Mouse (Mus musculus) lung, embryonic 14.5 days (tissue): ENCODE measurements around the gene Mfap1b. TPM values are rescaled to one million over a fixed set of nuclear protein-coding genes. Genes with fewer than 3 reads are reported as not detected.

Experiments used
- ATAC-seq: fragments of 200-750 bp; cut with Nextera tagmentation; 2 replicates; pipeline ENCODE4 v1.8.0; 2017; ENCODE audit warnings: mild to moderate bottlenecking, moderate TSS enrichment, moderate library complexity; ENCODE audit not compliant: insufficient read depth
- DNase-seq: peaks from one replicate; pipeline ENCODE4 v3.0.0-alpha.2; 2015
- H3K27ac ChIP-seq: fragments of 300-500 bp; sonication (generic); 2 replicates; pipeline ENCODE4 v1.5.1; 2014; ENCODE audit warnings: low read depth, mild to moderate bottlenecking, moderate library complexity
- H3K27me3 ChIP-seq: fragments of 300-500 bp; sonication (generic); 2 replicates; pipeline ENCODE4 v1.6.1; 2014; ENCODE audit warnings: low read length, control low read depth; ENCODE audit not compliant: insufficient read depth
- H3K36me3 ChIP-seq: fragments of 300-500 bp; sonication (generic); 2 replicates; pipeline ENCODE4 v1.6.1; 2014; ENCODE audit warnings: control low read depth; ENCODE audit not compliant: insufficient read depth
- H3K4me1 ChIP-seq: fragments of 300-500 bp; sonication (generic); 2 replicates; pipeline ENCODE4 v1.6.1; 2014; ENCODE audit warnings: antibody characterized with exemption, control low read depth; ENCODE audit not compliant: insufficient read depth
- H3K4me2 ChIP-seq: fragments of 300-500 bp; sonication (generic); 2 replicates; pipeline ENCODE4 v1.6.1; 2014; ENCODE audit warnings: mild to moderate bottlenecking
- H3K4me3 ChIP-seq: fragments of 300-500 bp; sonication (generic); 2 replicates; pipeline ENCODE4 v1.5.1; 2014; ENCODE audit warnings: low read depth, low read length
- H3K9ac ChIP-seq: fragments of 300-500 bp; sonication (generic); 2 replicates; pipeline ENCODE4 v1.6.1; 2014
- H3K9me3 ChIP-seq: fragments of 300-500 bp; sonication (generic); 2 replicates; pipeline ENCODE4 v1.6.1; 2016; ENCODE audit warnings: low read depth, low read length, control low read depth
- CTCF ChIP-seq: IDR thresholded peaks from 2 replicates; pipeline ENCODE4 v1.5.1; 2016; ENCODE audit warnings: antibody characterized with exemption, low read depth
- WGBS: fragments of 180-500 bp; shearing (Covaris S2); extraction: QIAGEN DNeasy Blood & Tissue Kit; methylation state at CpG from one replicate; pipeline ENCODE4 v1.1.7; 2014; 5-methylcytosine and 5-hydroxymethylcytosine counted together
- polyA plus RNA-seq: library from polyadenylated mRNA; unstranded; fragments of >200 nt; fragmentation: Nextera tagmentation; extraction: Ambion mirVana; gene quantifications from 2 replicates; pipeline ENCODE4 v1.2.1, GENCODE M21; 2014

Mfap1b gene
- polyA plus RNA-seq, 1 experiment from 2014 or later = 47.9 TPM

GRCm38 (mm10) chr2:121443068-121443349, 30.9 kb downstream of the Mfap1b start:
- Histone ChIP-seq H3K27me3 (no peaks in the 10 kb centered on the region; the same call in 1 of the 2 replicates), H3K27ac (no peak overlapping the region), H3K36me3 (peaks cover 20% of the 10 kb centered on the region), H3K4me1 (peaks cover 4% of the 10 kb centered on the region), H3K4me3 (peak overlapping the region; percentile 42), H3K9ac (peak overlapping the region; percentile 56), H3K4me2 (peak overlapping the region; percentile 65), H3K9me3 (no peaks in the 10 kb centered on the region)
- no peak for TF ChIP-seq CTCF
- 13% methylated on average over 8 of the region's 8 CpGs for WGBS
- DNase-seq = no peak
- no peak for ATAC-seq

- Histone ChIP-seq H3K4me1 (peaks cover 4% of the 10 kb centered on the region), H3K4me3 (peak overlapping the region; percentile 42), H3K4me2 (peak overlapping the region; percentile 65), H3K9ac (peak overlapping the region; percentile 56), H3K27ac (no peak overlapping the region), H3K9me3 (no peaks in the 10 kb centered on the region), H3K36me3 (peaks cover 26% of the 10 kb centered on the region), H3K27me3 (no peaks in the 10 kb centered on the region; the same call in 1 of the 2 replicates)
- no peak for TF ChIP-seq CTCF
- WGBS = 2% methylated on average over 30 of the region's 30 CpGs
- peak; percentile 86 for ATAC-seq
- peak; percentile 65 for DNase-seq
These were observed 31.4 kb downstream of the Mfap1b start for GRCm38 (mm10) chr2:121442259-121443067.

GRCm38 (mm10) chr2:121441800-121442199, 32.1 kb downstream of the Mfap1b start:
- ATAC-seq (peak; percentile 8), DNase-seq (no peak)
- Histone ChIP-seq H3K27ac (no peak overlapping the region), H3K36me3 (peaks cover 33% of the 10 kb centered on the region), H3K4me2 (peak overlapping the region; percentile 65), H3K9ac (peak overlapping the region; percentile 56), H3K4me1 (peaks cover 4% of the 10 kb centered on the region), H3K4me3 (peak overlapping the region; percentile 42), H3K9me3 (no peaks in the 10 kb centered on the region), H3K27me3 (no peaks in the 10 kb centered on the region; the same call in 1 of the 2 replicates)
- WGBS = 9% methylated on average over 11 of the region's 11 CpGs
- TF ChIP-seq CTCF = no peak

- 51% methylated on average over 5 of the region's 5 CpGs for WGBS
These were observed 32.8 kb downstream of the Mfap1b start for GRCm38 (mm10) chr2:121440834-121441605.

GRCm38 (mm10) chr2:121439746-121440145, 34.1 kb downstream of the Mfap1b start:
- H3K36me3 ChIP-seq = peaks cover 49% of the 10 kb centered on the region

More at GRCm38 (mm10) chr2:121440834-121441605, 32.8 kb downstream of the Mfap1b start:
- DNase-seq (no peak), ATAC-seq (no peak)
- H3K9ac ChIP-seq = no peak overlapping the region
- no peak overlapping the region for H3K4me3 ChIP-seq
- peaks cover 36% of the 10 kb centered on the region for H3K36me3 ChIP-seq
- no peak overlapping the region; the same call in 1 of the 2 replicates for H3K4me2 ChIP-seq
- H3K4me1 ChIP-seq = peaks cover 4% of the 10 kb centered on the region
- H3K27ac ChIP-seq = no peak overlapping the region
- H3K27me3 ChIP-seq = no peaks in the 10 kb centered on the region; the same call in 1 of the 2 replicates
- no peaks in the 10 kb centered on the region for H3K9me3 ChIP-seq
- no peak for TF ChIP-seq CTCF

GRCm38 (mm10) chr2:121434854-121435253, 39.0 kb downstream of the Mfap1b start:
- no peak overlapping the region for H3K27ac ChIP-seq
- no peaks in the 10 kb centered on the region for H3K9me3 ChIP-seq
- no peak overlapping the region for H3K9ac ChIP-seq
- no peak overlapping the region for H3K4me3 ChIP-seq
- no peak overlapping the region for H3K4me2 ChIP-seq
- peaks cover 96% of the 10 kb centered on the region for H3K36me3 ChIP-seq
- 94% methylated on average over 1 of the region's 1 CpGs for WGBS
- no peak for ATAC-seq
- TF ChIP-seq CTCF = peak; percentile 44
- no peaks in the 10 kb centered on the region for H3K27me3 ChIP-seq
- peak; percentile 68 for DNase-seq
- no peaks in the 10 kb centered on the region for H3K4me1 ChIP-seq

More at GRCm38 (mm10) chr2:121439746-121440145, 34.1 kb downstream of the Mfap1b start:
- Histone ChIP-seq H3K27me3 (no peaks in the 10 kb centered on the region; the same call in 1 of the 2 replicates), H3K4me3 (no peak overlapping the region), H3K4me2 (no peak overlapping the region), H3K4me1 (peaks cover 4% of the 10 kb centered on the region), H3K9me3 (no peaks in the 10 kb centered on the region), H3K9ac (no peak overlapping the region), H3K27ac (no peak overlapping the region)
- 65% methylated on average over 4 of the region's 4 CpGs for WGBS
- TF ChIP-seq CTCF = no peak
- no peak for ATAC-seq
- no peak for DNase-seq

GRCm38 (mm10) chr2:121425890-121426289, 48.0 kb downstream of the Mfap1b start:
- whole genome bisulfite sequencing = 86% methylated on average over 2 of the region's 2 CpGs
- Histone ChIP-seq H3K4me3 (no peak overlapping the region), H3K4me2 (no peak overlapping the region), H3K4me1 (no peaks in the 10 kb centered on the region), H3K9ac (no peak overlapping the region), H3K36me3 (peaks cover 98% of the 10 kb centered on the region), H3K27me3 (no peaks in the 10 kb centered on the region), H3K9me3 (no peaks in the 10 kb centered on the region), H3K27ac (no peak overlapping the region)
- no peak for ATAC-seq
- TF ChIP-seq CTCF = no peak
- no peak for DNase-seq
